ENCODE assay signal across 17 mouse cellular contexts in the genomic region with DNA sequence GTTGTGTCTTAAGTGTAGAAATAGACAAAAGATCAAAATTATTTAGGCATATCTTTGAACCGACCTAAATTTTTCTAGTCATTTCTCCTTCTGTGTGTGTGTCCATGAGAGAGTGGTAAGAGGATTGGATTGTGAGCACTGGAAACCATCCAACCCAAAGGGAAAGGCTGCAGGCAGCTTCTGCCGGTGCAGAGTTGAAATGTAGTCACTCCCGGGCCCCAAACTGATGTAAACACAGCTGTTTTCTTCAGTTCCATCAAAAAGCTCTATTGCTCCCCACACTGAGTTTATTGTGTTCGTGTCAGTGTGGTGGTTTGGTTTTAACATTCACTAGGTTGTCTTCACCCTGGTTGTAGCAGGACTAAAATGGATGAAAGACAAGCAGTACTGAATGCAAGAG.
DNase-seq lines count a peak whose midpoint lies in the region; ATAC-seq and TF ChIP-seq lines count a peak whose summit lies in the region.
"Had no signal": no experiment of that assay in that cellular context is flagged by ENCODE, and none has a peak within 500 bp of the region (broad histone marks: within the 10 kb centered on the region; RNA-seq: fewer than 3 reads in every experiment).

No protein-coding gene starts in this region.

- TF ChIP-seq EP300 in lung, postnatal 0 days (IDR thresholded peaks at IDR 0.05), result no peak

- no peak for ATAC-seq in embryonic facial prominence, embryonic 14.5 days (ENCODE audit: low read depth)
- no peak for ATAC-seq in lung, postnatal 0 days
- no peak for ATAC-seq in megakaryocyte progenitor cell, adult 5-6 weeks (replicated peaks; ENCODE audit: poor library complexity)
- ATAC-seq: liver, embryonic 12.5 days had no signal

- peaks cover 11% of the 10 kb centered on the region for H3K4me1 ChIP-seq in embryonic facial prominence, embryonic 14.5 days (ENCODE audit: control insufficient read depth, insufficient read depth, low read length)
- H3K4me1 ChIP-seq in embryonic facial prominence, embryonic 10.5 days, result peaks cover 7% of the 10 kb centered on the region
- peaks cover 9% of the 10 kb centered on the region; the same call in 1 of the 2 replicates for H3K4me1 ChIP-seq in lung, postnatal 0 days (ENCODE audit: insufficient read depth, low read depth, low read length)
- peaks cover 11% of the 10 kb centered on the region for H3K4me1 ChIP-seq in lung, adult 2 months (ENCODE audit: control insufficient read depth, insufficient read depth, low read length)
- H3K4me1 ChIP-seq: hindbrain, embryonic 15.5 days; liver, embryonic 12.5 days; megakaryocyte, embryonic 14.5 days had no signal

- intact Hi-C loops in heart, postnatal 10 days (cut with DNase I), result no loop called here
- intact Hi-C loops in heart, postnatal 25 days (cut with DNase I), result no loop called here

- no peaks in the 10 kb centered on the region for H3K36me3 ChIP-seq in embryonic facial prominence, embryonic 14.5 days (ENCODE audit: control insufficient read depth, insufficient read depth, low read length)
- H3K36me3 ChIP-seq in embryonic facial prominence, embryonic 10.5 days (replicated peaks), result no peaks in the 10 kb centered on the region
- H3K36me3 ChIP-seq in lung, postnatal 0 days (ENCODE audit: insufficient read depth, low read length), result no peaks in the 10 kb centered on the region
- H3K36me3 ChIP-seq: hindbrain, embryonic 15.5 days; liver, embryonic 12.5 days; neural tube, embryonic 12.5 days had no signal

- no peak overlapping the region for H3K27ac ChIP-seq in embryonic facial prominence, embryonic 14.5 days (replicated peaks; ENCODE audit: low read depth, low read length)
- no peak overlapping the region for H3K27ac ChIP-seq in embryonic facial prominence, embryonic 10.5 days (replicated peaks)
- H3K27ac ChIP-seq in lung, postnatal 0 days (ENCODE audit: low read length), result no peak overlapping the region
- H3K27ac ChIP-seq: hindbrain, embryonic 15.5 days; liver, embryonic 12.5 days; neural tube, embryonic 12.5 days had no signal

- H3K4me2 ChIP-seq in embryonic facial prominence, embryonic 14.5 days (ENCODE audit: low read depth, low read length), result no peak overlapping the region
- no peak overlapping the region for H3K4me2 ChIP-seq in lung, postnatal 0 days (replicated peaks; ENCODE audit: low read depth, low read length)
- H3K4me2 ChIP-seq: hindbrain, embryonic 15.5 days; liver, embryonic 12.5 days; neural tube, embryonic 12.5 days had no signal

- H3K9me3 ChIP-seq in embryonic facial prominence, embryonic 14.5 days (ENCODE audit: control insufficient read depth, low read length), result no peaks in the 10 kb centered on the region
- H3K9me3 ChIP-seq in embryonic facial prominence, embryonic 10.5 days, result no peaks in the 10 kb centered on the region
- H3K9me3 ChIP-seq in lung, postnatal 0 days (ENCODE audit: low read length), result no peaks in the 10 kb centered on the region
- H3K9me3 ChIP-seq: G1E; hindbrain, embryonic 15.5 days; liver, embryonic 12.5 days; neural tube, embryonic 12.5 days had no signal

- 46% methylated on average over 4 of the region's 4 CpGs for WGBS in embryonic facial prominence, embryonic 14.5 days
- 81% methylated on average over 4 of the region's 4 CpGs for WGBS in embryonic facial prominence, embryonic 10.5 days
- 26% methylated on average over 4 of the region's 4 CpGs for WGBS in lung, postnatal 0 days
- WGBS in lung, adult 2 months, result 36% methylated on average over 4 of the region's 4 CpGs

- no peak for TF ChIP-seq CTCF in lung, postnatal 0 days (IDR thresholded peaks at IDR 0.05)
- TF ChIP-seq CTCF in lung, adult 2 months (IDR thresholded peaks at IDR 0.05; ENCODE audit: insufficient read depth, low read length), result no peak

- no peaks in the 10 kb centered on the region for H3K27me3 ChIP-seq in embryonic facial prominence, embryonic 14.5 days (replicated peaks; ENCODE audit: control insufficient read depth, insufficient read depth, low read length)
- H3K27me3 ChIP-seq in embryonic facial prominence, embryonic 10.5 days (replicated peaks; ENCODE audit: low read depth, poor library complexity, severe bottlenecking), result no peaks in the 10 kb centered on the region
- H3K27me3 ChIP-seq in lung, postnatal 0 days (replicated peaks; ENCODE audit: insufficient read depth, low read length), result no peaks in the 10 kb centered on the region
- H3K27me3 ChIP-seq: hindbrain, embryonic 15.5 days; liver, embryonic 12.5 days; megakaryocyte, embryonic 14.5 days; neural tube, embryonic 12.5 days had no signal

- no peak overlapping the region for H3K4me3 ChIP-seq in embryonic facial prominence, embryonic 14.5 days (ENCODE audit: low read depth, low read length)
- no peak overlapping the region for H3K4me3 ChIP-seq in embryonic facial prominence, embryonic 10.5 days
- no peak overlapping the region for H3K4me3 ChIP-seq in lung, postnatal 0 days (ENCODE audit: low read depth, low read length)
- no peak overlapping the region for H3K4me3 ChIP-seq in lung, adult 2 months (replicated peaks; ENCODE audit: extremely low read depth, low read depth, low read length)
- H3K4me3 ChIP-seq: hindbrain, embryonic 15.5 days; liver, embryonic 12.5 days; megakaryocyte, embryonic 14.5 days; neural tube, embryonic 12.5 days had no signal

- TF ChIP-seq POLR2A in lung, adult 2 months (IDR thresholded peaks at IDR 0.05; ENCODE audit: borderline replicate concordance, extremely low read depth, low read depth, low read length), result no peak

- no peak overlapping the region for H3K9ac ChIP-seq in embryonic facial prominence, embryonic 14.5 days (ENCODE audit: low read depth, low read length)
- H3K9ac ChIP-seq in lung, postnatal 0 days (replicated peaks; ENCODE audit: low read depth), result no peak overlapping the region
- H3K9ac ChIP-seq: hindbrain, embryonic 15.5 days; liver, embryonic 12.5 days; neural tube, embryonic 12.5 days had no signal

- peak; percentile 60 for DNase-seq in embryonic facial prominence, embryonic 14.5 days (ENCODE audit: low spot score)
- DNase-seq in embryonic facial prominence, embryonic 10.5 days (ENCODE audit: low spot score), result no peak
- peak; percentile 36 to 43 for DNase-seq in heart, postnatal 10 days
- no peak for DNase-seq in heart, postnatal 25 days (ENCODE audit: low spot score)
- DNase-seq in lung, postnatal 0 days (ENCODE audit: low spot score), result peak; percentile 34
- DNase-seq in lung, adult 2 months, result no peak
- DNase-seq: cerebellum, adult 8-10 months; embryo, embryonic 11 days; kidney, adult 8-10 months; right cerebral cortex, postnatal 14 days; thymus, postnatal 36 days had no signal

Comparison
In these comparisons a context has a peak if more than half of its experiments do, and no peak if none do; other contexts are left out.
1. DNase-seq: peak in embryonic facial prominence, embryonic 14.5 days (single experiment), heart, postnatal 10 days (2 of 2) and lung, postnatal 0 days (single experiment); none in embryonic facial prominence, embryonic 10.5 days (single experiment), heart, postnatal 25 days (single experiment) and lung, adult 2 months (single experiment).